Mouse (Mus musculus) ES-Bruce4 (cell line): ENCODE measurements around the gene Zfp266.

ENCODE experiments used
- CTCF ChIP-seq: IDR thresholded peaks from one replicate; pipeline ENCODE4 v1.8.1; 2011; ENCODE audit warnings: low read depth, low read length
- EP300 ChIP-seq: IDR thresholded peaks from 2 replicates; pipeline ENCODE4 v1.6.1; 2011; ENCODE audit warnings: low read depth, low read length; ENCODE audit not compliant: insufficient read depth
- POLR2A ChIP-seq: IDR thresholded peaks from one replicate; pipeline ENCODE4 v1.8.1; 2011; ENCODE audit warnings: low read length; ENCODE audit not compliant: insufficient read depth

DNA sequence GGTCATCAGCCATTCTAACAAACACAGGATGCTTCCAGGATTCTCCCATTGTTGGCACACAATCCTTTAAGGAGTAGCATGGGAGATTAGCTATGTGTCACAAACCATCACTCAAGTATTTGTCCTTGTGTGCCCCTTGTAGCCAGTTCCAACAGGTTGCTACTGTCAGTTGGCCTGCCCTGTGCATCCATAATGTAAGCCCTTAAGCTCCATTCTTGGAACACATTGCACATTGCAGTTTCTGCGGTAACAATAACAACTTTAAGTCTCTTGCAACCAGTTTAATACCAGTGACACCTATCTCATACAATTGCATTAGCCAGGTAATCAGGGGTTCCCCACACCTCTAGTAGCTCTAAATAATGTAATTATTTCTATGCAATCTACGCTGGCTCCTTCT lies 15.4 kb upstream of the Zfp266 start:
- TF ChIP-seq CTCF (no peak), EP300 (no peak), POLR2A (no peak)
